Mouse (Mus musculus): ENCODE data around the gene Plcb3. TPM values are rescaled to one million over a fixed set of nuclear protein-coding genes. Genes with fewer than 3 reads are reported as not detected.

Gene Plcb3
- polyA plus RNA-seq, 1 experiment, result 22.7 TPM

GRCm38 (mm10) chr19:6922901-6923735, 53.2 kb downstream of the Plcb3 start:
- TF ChIP-seq CTCF (IDR thresholded peaks at IDR 0.05; ENCODE audit: borderline replicate concordance, extremely low read depth, insufficient read depth, insufficient read length) (no peak), POLR2A (IDR thresholded peaks at IDR 0.05; ENCODE audit: borderline replicate concordance, extremely low read depth, insufficient read depth, insufficient read length, poor library complexity, severe bottlenecking) (no peak)
- DNase-seq (ENCODE audit: low read depth), result no peak

- TF ChIP-seq POLR2A (IDR thresholded peaks at IDR 0.05; ENCODE audit: borderline replicate concordance, extremely low read depth, insufficient read depth, insufficient read length, poor library complexity, severe bottlenecking) (peak; percentile 86), CTCF (IDR thresholded peaks at IDR 0.05; ENCODE audit: borderline replicate concordance, extremely low read depth, insufficient read depth, insufficient read length) (no peak)
- peak; percentile 100 for DNase-seq (ENCODE audit: low read depth)
Measured at GRCm38 (mm10) chr19:6921647-6922567, 54.4 kb downstream of the Plcb3 start, which contains the start of gene Esrra. TSS of gene Esrra (minus strand) at chr19:6921813.

GRCm38 (mm10) chr19:6920741-6921636, 55.3 kb downstream of the Plcb3 start:
- TF ChIP-seq CTCF (IDR thresholded peaks at IDR 0.05; ENCODE audit: borderline replicate concordance, extremely low read depth, insufficient read depth, insufficient read length) (no peak), POLR2A (IDR thresholded peaks at IDR 0.05; ENCODE audit: borderline replicate concordance, extremely low read depth, insufficient read depth, insufficient read length, poor library complexity, severe bottlenecking) (no peak)
- DNase-seq (ENCODE audit: low read depth), result peak; percentile 60

- TF ChIP-seq CTCF (IDR thresholded peaks at IDR 0.05; ENCODE audit: borderline replicate concordance, extremely low read depth, insufficient read depth, insufficient read length) (no peak), POLR2A (IDR thresholded peaks at IDR 0.05; ENCODE audit: borderline replicate concordance, extremely low read depth, insufficient read depth, insufficient read length, poor library complexity, severe bottlenecking) (no peak)
- DNase-seq (ENCODE audit: low read depth), result peak; percentile 42
Measured at GRCm38 (mm10) chr19:6919876-6920740, 56.2 kb downstream of the Plcb3 start.

GRCm38 (mm10) chr19:6919431-6919830, 56.8 kb downstream of the Plcb3 start:
- no peak for DNase-seq (ENCODE audit: low read depth)
- TF ChIP-seq POLR2A (IDR thresholded peaks at IDR 0.05; ENCODE audit: borderline replicate concordance, extremely low read depth, insufficient read depth, insufficient read length, poor library complexity, severe bottlenecking), result no peak
- no peak for TF ChIP-seq CTCF (IDR thresholded peaks at IDR 0.05; ENCODE audit: borderline replicate concordance, extremely low read depth, insufficient read depth, insufficient read length)

GRCm38 (mm10) chr19:6918321-6918720, 57.9 kb downstream of the Plcb3 start:
- DNase-seq (ENCODE audit: low read depth), result no peak
- TF ChIP-seq POLR2A (IDR thresholded peaks at IDR 0.05; ENCODE audit: borderline replicate concordance, extremely low read depth, insufficient read depth, insufficient read length, poor library complexity, severe bottlenecking), result no peak
- TF ChIP-seq CTCF (IDR thresholded peaks at IDR 0.05; ENCODE audit: borderline replicate concordance, extremely low read depth, insufficient read depth, insufficient read length), result no peak

GRCm38 (mm10) chr19:6916496-6916895, 59.8 kb downstream of the Plcb3 start:
- no peak for DNase-seq (ENCODE audit: low read depth)
- TF ChIP-seq POLR2A (IDR thresholded peaks at IDR 0.05; ENCODE audit: borderline replicate concordance, extremely low read depth, insufficient read depth, insufficient read length, poor library complexity, severe bottlenecking) (no peak), CTCF (IDR thresholded peaks at IDR 0.05; ENCODE audit: borderline replicate concordance, extremely low read depth, insufficient read depth, insufficient read length) (no peak)

GRCm38 (mm10) chr19:6915276-6915675, 61.0 kb downstream of the Plcb3 start:
- TF ChIP-seq POLR2A (IDR thresholded peaks at IDR 0.05; ENCODE audit: borderline replicate concordance, extremely low read depth, insufficient read depth, insufficient read length, poor library complexity, severe bottlenecking) (no peak), CTCF (IDR thresholded peaks at IDR 0.05; ENCODE audit: borderline replicate concordance, extremely low read depth, insufficient read depth, insufficient read length) (no peak)
- DNase-seq (ENCODE audit: low read depth), result no peak

GRCm38 (mm10) chr19:6914540-6914939, 61.7 kb downstream of the Plcb3 start:
- TF ChIP-seq POLR2A (IDR thresholded peaks at IDR 0.05; ENCODE audit: borderline replicate concordance, extremely low read depth, insufficient read depth, insufficient read length, poor library complexity, severe bottlenecking) (no peak), CTCF (IDR thresholded peaks at IDR 0.05; ENCODE audit: borderline replicate concordance, extremely low read depth, insufficient read depth, insufficient read length) (no peak)
- no peak for DNase-seq (ENCODE audit: low read depth)

GRCm38 (mm10) chr19:6913991-6914390, 62.3 kb downstream of the Plcb3 start:
- TF ChIP-seq CTCF (IDR thresholded peaks at IDR 0.05; ENCODE audit: borderline replicate concordance, extremely low read depth, insufficient read depth, insufficient read length) (no peak), POLR2A (IDR thresholded peaks at IDR 0.05; ENCODE audit: borderline replicate concordance, extremely low read depth, insufficient read depth, insufficient read length, poor library complexity, severe bottlenecking) (no peak)
- DNase-seq (ENCODE audit: low read depth), result no peak
